Mouse (Mus musculus): ENCODE data around the gene Slc12a5. TPM values are rescaled to one million over a fixed set of nuclear protein-coding genes. Genes with fewer than 3 reads are reported as not detected.

Gene Slc12a5
- 52.7 and 54.9 TPM in 2 replicates for polyA plus RNA-seq (2015; fragmentation: Nextera tagmentation; extraction: Ambion mirVana)

DNA sequence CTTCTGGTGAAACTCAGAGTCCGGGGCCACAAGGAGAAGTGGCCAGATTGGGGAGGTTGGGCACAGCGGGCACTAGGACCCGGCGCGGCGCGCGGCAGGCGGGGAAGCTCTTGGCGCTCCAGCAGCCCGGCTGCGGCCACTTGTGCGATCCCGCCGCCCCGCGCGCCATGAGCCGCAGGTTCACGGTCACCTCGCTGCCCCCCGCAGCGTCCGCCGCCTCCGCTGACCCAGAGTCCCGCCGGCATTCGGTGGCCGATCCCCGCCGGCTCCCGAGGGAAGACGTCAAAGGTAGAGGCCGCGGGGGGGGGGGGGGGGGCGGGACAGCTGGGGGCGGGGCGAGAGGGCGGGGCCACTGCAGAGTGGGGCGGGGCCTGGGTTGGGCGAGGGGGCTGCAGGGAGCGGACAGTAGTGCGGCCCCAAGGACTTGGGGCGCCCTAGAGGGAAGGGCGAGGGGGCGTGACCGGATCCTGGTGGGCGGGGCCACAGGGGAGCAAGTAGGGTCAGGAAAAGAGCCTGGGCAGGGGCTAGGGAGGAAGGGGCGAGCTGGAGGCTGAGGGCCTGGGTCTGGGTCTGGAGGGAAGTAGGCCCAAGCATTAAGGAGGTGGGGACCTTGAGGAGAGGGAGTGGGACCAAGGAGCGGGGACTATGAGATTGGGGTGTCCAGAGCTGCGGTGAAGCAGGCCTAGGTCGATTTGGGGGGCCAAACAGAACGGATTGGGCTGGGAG lies at the start of gene Slc12a5:
Gene Slc12a5, plus strand, starts transcription at position 87 of the 726 bp plus-strand sequence.
- H3K36me3 ChIP-seq (ENCODE audit: control insufficient read depth, insufficient read depth, low read length) = no peaks in the 10 kb centered on the region
- H3K27ac ChIP-seq (ENCODE audit: low read depth, low read length) = peak within 1 kb of the TSS; percentile 80
- peak; percentile 65 for ATAC-seq
- peak within 1 kb of the TSS; percentile 79 for H3K9ac ChIP-seq (ENCODE audit: low read depth, low read length)
- H3K4me3 ChIP-seq (ENCODE audit: low read length) = peak within 1 kb of the TSS; percentile 63
- no peaks in the 10 kb centered on the region for H3K9me3 ChIP-seq (ENCODE audit: control insufficient read depth, low read length)
- H3K4me2 ChIP-seq (ENCODE audit: low read length) = peak within 1 kb of the TSS; percentile 69
- peaks cover 31% of the 10 kb centered on the region for H3K4me1 ChIP-seq (ENCODE audit: control insufficient read depth, insufficient read depth, low read depth, low read length)
- no peaks in the 10 kb centered on the region; the same call in 1 of the 2 replicates for H3K27me3 ChIP-seq (replicated peaks; ENCODE audit: control insufficient read depth, insufficient read depth, low read length)
- 1% methylated on average over 38 of the region's 54 CpGs for WGBS

DNA sequence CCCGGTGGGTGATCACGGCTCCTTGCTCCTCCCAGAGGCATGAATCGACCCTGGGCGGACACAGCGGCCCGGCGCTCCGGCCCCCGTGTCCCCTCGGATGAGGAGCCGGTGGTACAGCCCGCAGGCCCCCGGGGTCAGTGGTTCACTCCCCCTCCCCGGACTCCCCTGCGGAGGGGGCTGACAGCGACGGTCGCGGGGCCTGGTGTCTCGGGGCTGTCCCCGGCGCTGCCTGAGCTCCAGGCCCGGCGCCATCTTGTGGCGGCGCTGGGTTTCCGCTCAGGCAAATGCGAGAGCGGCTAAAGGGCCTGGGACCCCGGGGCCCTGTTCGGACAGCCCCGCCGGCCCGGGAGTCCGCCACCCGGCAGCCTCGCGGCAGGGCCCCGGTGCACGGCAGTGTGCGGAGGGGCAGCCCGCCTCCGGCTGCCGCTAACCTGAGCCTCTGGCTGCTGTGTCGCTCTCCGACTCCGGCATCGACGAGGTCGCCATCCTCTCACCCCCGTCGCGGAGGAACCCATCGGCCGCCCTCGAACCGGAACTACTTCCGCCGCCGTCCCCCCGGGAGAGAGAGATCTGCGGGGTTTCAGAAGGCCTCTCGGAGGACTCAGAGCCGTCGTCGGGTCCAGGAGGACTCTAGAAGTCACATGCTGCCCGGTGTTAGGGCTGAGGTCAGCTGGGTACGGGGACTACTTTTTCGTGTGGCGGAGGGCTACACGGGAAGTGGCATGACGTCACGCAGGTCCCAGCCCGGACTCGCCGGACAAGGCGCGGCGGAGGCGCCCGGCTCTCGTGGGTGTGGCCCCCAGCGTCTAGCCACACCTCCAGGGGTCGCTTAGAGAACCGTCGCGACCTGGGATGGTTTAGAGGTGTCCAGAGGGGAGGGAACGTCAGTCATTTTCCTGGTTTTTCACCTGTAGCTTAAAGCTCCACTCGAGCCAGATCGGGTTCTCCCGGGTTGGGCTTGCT lies 49.2 kb upstream of the Slc12a5 start, which contains the start of gene Zfp335:
Gene Zfp335, minus strand, starts transcription at position 672 of the 963 bp plus-strand sequence.
- ATAC-seq = peak; percentile 87
- WGBS = under 1% methylated on average over 71 of the region's 91 CpGs
- peak within 1 kb of the TSS; percentile 91 for H3K4me3 ChIP-seq (ENCODE audit: low read length)

GRCm38 (mm10) chr2:164912151-164912550 lies 48.5 kb upstream of the Slc12a5 start:
- 24% methylated on average over 12 of the region's 12 CpGs for WGBS
- 0 out of 2 replicates have a peak, but pooled peaks have one; percentile 3 for ATAC-seq
- H3K27me3 ChIP-seq (replicated peaks; ENCODE audit: control insufficient read depth, insufficient read depth, low read length) = no peaks in the 10 kb centered on the region
- H3K27ac ChIP-seq (ENCODE audit: low read depth, low read length) = peak overlapping the region; percentile 100
- peaks cover 20% of the 10 kb centered on the region for H3K4me1 ChIP-seq (ENCODE audit: control insufficient read depth, insufficient read depth, low read depth, low read length)
- H3K36me3 ChIP-seq (ENCODE audit: control insufficient read depth, insufficient read depth, low read length) = peaks cover 22% of the 10 kb centered on the region
- H3K9ac ChIP-seq (ENCODE audit: low read depth, low read length) = peak overlapping the region; percentile 95
- no peaks in the 10 kb centered on the region for H3K9me3 ChIP-seq (ENCODE audit: control insufficient read depth, low read length)
- peak overlapping the region; percentile 91 for H3K4me3 ChIP-seq (ENCODE audit: low read length)
- peak overlapping the region; percentile 90 for H3K4me2 ChIP-seq (ENCODE audit: low read length)

More for the DNA sequence above, 49.2 kb upstream of the Slc12a5 start, which contains the start of gene Zfp335:
- H3K9me3 ChIP-seq (ENCODE audit: control insufficient read depth, low read length) = peaks cover under 1% of the 10 kb centered on the region; the same call in 1 of the 2 replicates
- peak within 1 kb of the TSS; percentile 95 for H3K9ac ChIP-seq (ENCODE audit: low read depth, low read length)
- peaks cover 20% of the 10 kb centered on the region for H3K4me1 ChIP-seq (ENCODE audit: control insufficient read depth, insufficient read depth, low read depth, low read length)
- H3K4me2 ChIP-seq (ENCODE audit: low read length) = peak within 1 kb of the TSS; percentile 90
- H3K36me3 ChIP-seq (ENCODE audit: control insufficient read depth, insufficient read depth, low read length) = peaks cover 30% of the 10 kb centered on the region
- peak within 1 kb of the TSS; percentile 100 for H3K27ac ChIP-seq (ENCODE audit: low read depth, low read length)
- H3K27me3 ChIP-seq (replicated peaks; ENCODE audit: control insufficient read depth, insufficient read depth, low read length) = no peaks in the 10 kb centered on the region

DNA sequence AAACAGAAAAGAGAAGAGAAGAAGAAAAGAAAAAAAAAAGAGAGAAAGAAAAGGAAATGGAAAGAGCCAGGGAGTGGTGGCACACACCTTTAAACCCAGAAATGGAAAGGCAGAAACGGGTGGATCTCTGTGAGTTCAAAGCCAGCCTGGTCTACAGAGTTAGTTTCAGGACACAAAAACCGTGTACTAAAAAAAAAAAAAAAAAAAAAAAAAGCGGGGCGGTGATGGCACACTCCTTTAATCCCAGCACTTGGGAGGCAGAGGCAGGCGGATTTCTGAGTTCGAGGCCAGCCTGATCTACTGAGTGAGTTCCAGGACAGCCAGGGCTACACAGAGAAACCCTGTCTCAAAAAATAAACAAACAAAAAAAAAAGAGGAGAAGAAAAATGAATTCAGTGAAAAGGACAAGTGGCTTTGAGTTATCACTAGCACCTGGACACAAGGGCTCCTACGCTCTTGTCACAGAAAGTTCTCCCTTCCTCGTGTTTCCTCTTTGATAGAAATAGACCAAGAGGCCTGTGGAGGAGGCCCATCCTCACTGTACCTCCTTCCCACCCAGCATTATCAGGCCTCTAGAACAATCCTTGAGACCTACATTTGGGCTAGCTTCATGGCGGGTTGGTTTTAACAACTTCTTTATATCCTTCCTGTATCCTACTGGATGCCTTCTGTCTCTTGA lies 47.7 kb upstream of the Slc12a5 start:
- no peak overlapping the region for H3K27ac ChIP-seq (ENCODE audit: low read depth, low read length)
- no peak overlapping the region for H3K9ac ChIP-seq (ENCODE audit: low read depth, low read length)
- WGBS = 88% methylated on average over 9 of the region's 9 CpGs
- H3K4me2 ChIP-seq (ENCODE audit: low read length) = no peak overlapping the region; the same call in 1 of the 2 replicates
- H3K4me1 ChIP-seq (ENCODE audit: control insufficient read depth, insufficient read depth, low read depth, low read length) = peaks cover 20% of the 10 kb centered on the region
- peaks cover 15% of the 10 kb centered on the region for H3K36me3 ChIP-seq (ENCODE audit: control insufficient read depth, insufficient read depth, low read length)
- no peak for ATAC-seq
- H3K4me3 ChIP-seq (ENCODE audit: low read length) = no peak overlapping the region
- H3K9me3 ChIP-seq (ENCODE audit: control insufficient read depth, low read length) = no peaks in the 10 kb centered on the region
- H3K27me3 ChIP-seq (replicated peaks; ENCODE audit: control insufficient read depth, insufficient read depth, low read length) = no peaks in the 10 kb centered on the region

- no peak overlapping the region for H3K4me3 ChIP-seq (ENCODE audit: low read length)
- H3K27ac ChIP-seq (ENCODE audit: low read depth, low read length) = no peak overlapping the region
- H3K9ac ChIP-seq (ENCODE audit: low read depth, low read length) = no peak overlapping the region
- no peaks in the 10 kb centered on the region for H3K9me3 ChIP-seq (ENCODE audit: control insufficient read depth, low read length)
- H3K4me1 ChIP-seq (ENCODE audit: control insufficient read depth, insufficient read depth, low read depth, low read length) = peaks cover 20% of the 10 kb centered on the region
- no peaks in the 10 kb centered on the region for H3K27me3 ChIP-seq (replicated peaks; ENCODE audit: control insufficient read depth, insufficient read depth, low read length)
- ATAC-seq = no peak
- H3K36me3 ChIP-seq (ENCODE audit: control insufficient read depth, insufficient read depth, low read length) = peaks cover 10% of the 10 kb centered on the region
- WGBS = 98% methylated on average over 2 of the region's 2 CpGs
- no peak overlapping the region for H3K4me2 ChIP-seq (ENCODE audit: low read length)
Observed at GRCm38 (mm10) chr2:164913428-164913786, 47.2 kb upstream of the Slc12a5 start.

GRCm38 (mm10) chr2:164916820-164917219 lies 43.8 kb upstream of the Slc12a5 start:
- no peak overlapping the region for H3K4me3 ChIP-seq (ENCODE audit: low read length)
- H3K9ac ChIP-seq (ENCODE audit: low read depth, low read length) = no peak overlapping the region
- H3K27ac ChIP-seq (ENCODE audit: low read depth, low read length) = no peak overlapping the region
- no peak for ATAC-seq
- no peaks in the 10 kb centered on the region for H3K9me3 ChIP-seq (ENCODE audit: control insufficient read depth, low read length)
- H3K36me3 ChIP-seq (ENCODE audit: control insufficient read depth, insufficient read depth, low read length) = peaks cover 5% of the 10 kb centered on the region; the same call in 1 of the 2 replicates
- 93% methylated on average over 5 of the region's 5 CpGs for WGBS
- no peaks in the 10 kb centered on the region for H3K27me3 ChIP-seq (replicated peaks; ENCODE audit: control insufficient read depth, insufficient read depth, low read length)
- no peak overlapping the region for H3K4me2 ChIP-seq (ENCODE audit: low read length)
- H3K4me1 ChIP-seq (ENCODE audit: control insufficient read depth, insufficient read depth, low read depth, low read length) = peaks cover 5% of the 10 kb centered on the region

DNA sequence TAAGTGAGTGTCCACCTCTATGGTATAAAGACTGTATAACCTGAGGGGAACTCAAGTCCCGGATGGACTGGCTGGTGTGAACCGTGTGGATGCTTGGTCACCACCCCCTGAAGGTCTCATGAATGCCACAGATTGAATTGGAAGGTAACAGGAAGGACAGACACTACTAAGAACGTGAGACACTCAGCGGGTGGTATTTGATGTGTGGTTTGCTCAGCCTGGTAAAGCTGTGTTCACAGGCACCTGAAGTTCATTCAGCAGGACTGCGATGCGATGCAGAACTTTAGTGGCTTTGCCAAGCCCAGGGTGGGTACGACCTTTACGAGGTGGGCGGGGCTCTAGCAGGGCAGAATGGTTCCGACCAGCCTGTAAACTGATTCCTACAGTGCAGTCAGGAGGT lies 43.2 kb upstream of the Slc12a5 start:
- peaks cover 2% of the 10 kb centered on the region for H3K4me1 ChIP-seq (ENCODE audit: control insufficient read depth, insufficient read depth, low read depth, low read length)
- H3K36me3 ChIP-seq (ENCODE audit: control insufficient read depth, insufficient read depth, low read length) = peaks cover 5% of the 10 kb centered on the region; the same call in 1 of the 2 replicates
- 67% methylated on average over 10 of the region's 10 CpGs for WGBS
- no peaks in the 10 kb centered on the region for H3K27me3 ChIP-seq (replicated peaks; ENCODE audit: control insufficient read depth, insufficient read depth, low read length)
- H3K9ac ChIP-seq (ENCODE audit: low read depth, low read length) = no peak overlapping the region
- H3K9me3 ChIP-seq (ENCODE audit: control insufficient read depth, low read length) = no peaks in the 10 kb centered on the region
- H3K4me3 ChIP-seq (ENCODE audit: low read length) = no peak overlapping the region
- H3K27ac ChIP-seq (ENCODE audit: low read depth, low read length) = no peak overlapping the region
- H3K4me2 ChIP-seq (ENCODE audit: low read length) = no peak overlapping the region
- no peak for ATAC-seq

DNA sequence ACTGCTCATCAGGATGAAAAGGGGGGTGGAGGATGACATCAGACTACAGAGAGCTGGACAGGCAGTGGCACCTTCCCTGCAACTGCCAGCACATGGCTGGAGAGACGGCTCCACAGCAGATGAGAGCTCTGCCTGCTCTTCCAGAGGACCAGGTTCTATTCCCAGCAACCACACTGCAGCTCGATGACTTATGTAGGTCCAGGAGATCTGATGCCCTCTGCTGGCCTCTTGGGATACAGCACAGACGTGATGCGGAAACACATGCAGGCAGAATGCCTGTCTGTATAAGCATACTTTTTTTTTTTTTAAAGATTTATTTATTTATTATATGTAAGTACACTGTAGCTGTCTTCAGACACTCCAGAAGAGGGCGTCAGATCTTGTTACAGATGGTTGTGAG lies 42.3 kb upstream of the Slc12a5 start:
- no peaks in the 10 kb centered on the region for H3K27me3 ChIP-seq (replicated peaks; ENCODE audit: control insufficient read depth, insufficient read depth, low read length)
- no peak for ATAC-seq
- no peak overlapping the region for H3K4me2 ChIP-seq (ENCODE audit: low read length)
- H3K27ac ChIP-seq (ENCODE audit: low read depth, low read length) = no peak overlapping the region
- WGBS = 69% methylated on average over 4 of the region's 5 CpGs
- H3K9me3 ChIP-seq (ENCODE audit: control insufficient read depth, low read length) = no peaks in the 10 kb centered on the region
- H3K36me3 ChIP-seq (ENCODE audit: control insufficient read depth, insufficient read depth, low read length) = peaks cover 5% of the 10 kb centered on the region; the same call in 1 of the 2 replicates
- H3K4me3 ChIP-seq (ENCODE audit: low read length) = no peak overlapping the region
- H3K9ac ChIP-seq (ENCODE audit: low read depth, low read length) = no peak overlapping the region
- H3K4me1 ChIP-seq (ENCODE audit: control insufficient read depth, insufficient read depth, low read depth, low read length) = no peaks in the 10 kb centered on the region; the same call in 1 of the 2 replicates
